Mouse (Mus musculus): ENCODE data around the gene Gm13279.
"Not testable (repeated sequence)": the region's sequence is repeated elsewhere in the genome, so short reads cannot be mapped to it uniquely, and the experiment has no call there.

Gene Gm13279

DNA sequence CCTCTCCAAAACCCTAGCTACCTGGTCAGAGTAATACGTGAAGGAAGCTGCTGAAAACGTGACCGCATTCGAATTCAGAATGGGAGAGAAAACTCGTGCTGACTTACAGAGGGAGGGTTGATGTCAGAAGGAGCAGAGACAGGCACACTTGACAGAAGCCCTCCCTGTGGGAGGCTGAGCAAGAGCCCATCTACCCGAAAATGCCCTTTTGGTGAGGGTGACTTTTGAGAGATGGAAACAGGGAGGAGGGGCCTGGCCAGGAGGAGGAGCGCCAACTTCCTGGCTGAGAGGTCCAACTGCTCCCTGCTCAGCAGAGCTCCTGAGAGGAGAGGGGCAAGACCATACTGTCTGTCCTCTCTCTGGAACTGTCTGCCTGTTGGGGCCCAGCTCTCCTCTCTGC lies 2.2 kb downstream of the Gm13279 start, which contains the start of gene Gm13285:
Gm13285 (plus strand) TSS at position 301 of the 400 bp plus-strand sequence.
- DNase-seq, result not testable (repeated sequence)

DNA sequence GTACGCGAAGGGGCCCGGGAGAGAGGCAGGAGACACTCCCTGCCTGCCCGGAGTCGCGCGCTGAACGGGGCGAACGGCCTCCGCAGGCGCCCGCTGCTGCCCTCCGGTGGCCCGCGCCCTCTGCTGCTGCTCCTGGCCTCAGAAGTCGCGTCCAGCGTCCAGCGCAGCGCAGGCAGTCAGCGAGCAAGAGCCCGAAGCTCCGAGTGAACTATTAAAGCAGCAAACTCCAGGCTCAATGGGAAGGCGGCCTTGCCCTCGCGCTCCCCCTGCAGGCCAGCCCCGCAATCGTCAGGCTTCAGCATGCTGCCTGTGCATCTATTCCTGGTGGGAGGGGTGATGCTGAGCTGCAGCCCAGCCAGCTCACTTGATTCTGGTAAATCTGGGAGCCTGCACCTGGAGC lies 5.8 kb downstream of the Gm13279 start, which contains the start of gene Gm13287:
Gm13287 (plus strand) TSS at position 301 of the 400 bp plus-strand sequence.
- DNase-seq, result not testable (repeated sequence)

DNA sequence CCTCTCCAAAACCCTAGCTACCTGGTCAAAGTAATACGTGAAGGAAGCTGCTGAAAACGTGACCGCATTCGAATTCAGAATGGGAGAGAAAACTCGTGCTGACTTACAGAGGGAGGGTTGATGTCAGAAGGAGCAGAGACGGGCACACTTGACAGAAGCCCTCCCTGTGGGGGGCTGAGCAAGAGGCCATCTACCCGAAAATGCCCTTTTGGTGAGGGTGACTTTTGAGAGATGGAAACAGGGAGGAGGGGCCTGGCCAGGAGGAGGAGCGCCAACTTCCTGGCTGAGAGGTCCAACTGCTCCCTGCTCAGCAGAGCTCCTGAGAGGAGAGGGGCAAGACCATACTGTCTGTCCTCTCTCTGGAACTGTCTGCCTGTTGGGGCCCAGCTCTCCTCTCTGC lies 8.0 kb downstream of the Gm13279 start, which contains the start of gene Gm13288:
Gm13288 (plus strand) TSS at position 301 of the 400 bp plus-strand sequence.
- DNase-seq, result not testable (repeated sequence)

DNA sequence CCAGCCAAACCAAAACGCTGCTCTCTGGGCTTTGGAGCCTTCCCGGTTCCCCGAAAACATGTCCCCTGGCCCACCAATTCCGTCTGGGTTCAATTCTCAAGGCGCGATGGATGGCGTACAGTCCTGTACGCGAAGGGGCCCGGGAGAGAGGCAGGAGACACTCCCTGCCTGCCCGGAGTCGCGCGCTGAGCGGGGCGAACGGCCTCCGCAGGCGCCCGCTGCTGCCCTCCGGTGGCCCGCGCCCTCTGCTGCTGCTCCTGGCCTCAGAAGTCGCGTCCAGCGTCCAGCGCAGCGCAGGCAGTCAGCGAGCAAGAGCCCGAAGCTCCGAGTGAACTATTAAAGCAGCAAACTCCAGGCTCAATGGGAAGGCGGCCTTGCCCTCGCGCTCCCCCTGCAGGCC lies 8.6 kb downstream of the Gm13279 start:
- DNase-seq, result peak; percentile 21 to 36

DNA sequence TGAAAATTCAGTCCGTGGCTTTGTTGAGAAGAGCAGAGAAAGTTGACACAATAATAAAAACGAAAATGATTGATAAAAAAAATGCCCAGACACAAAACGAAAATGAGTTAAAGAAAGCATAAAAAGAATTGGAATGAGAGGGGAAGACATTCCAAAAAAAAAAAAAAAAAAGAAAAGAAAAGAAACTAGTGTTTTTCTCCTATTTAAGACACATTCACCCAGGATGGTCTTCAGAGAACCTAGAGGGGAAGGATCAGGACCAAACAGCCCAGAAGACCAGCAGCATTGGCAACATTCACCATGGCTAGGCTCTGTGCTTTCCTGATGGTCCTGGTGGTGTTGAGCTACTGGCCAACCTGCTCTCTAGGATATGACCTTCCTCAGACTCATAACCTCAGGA lies 18.7 kb downstream of the Gm13279 start, which contains the start of gene Ifna7:
Ifna7 (plus strand) TSS at position 301 of the 400 bp plus-strand sequence.
- no peak for DNase-seq

DNA sequence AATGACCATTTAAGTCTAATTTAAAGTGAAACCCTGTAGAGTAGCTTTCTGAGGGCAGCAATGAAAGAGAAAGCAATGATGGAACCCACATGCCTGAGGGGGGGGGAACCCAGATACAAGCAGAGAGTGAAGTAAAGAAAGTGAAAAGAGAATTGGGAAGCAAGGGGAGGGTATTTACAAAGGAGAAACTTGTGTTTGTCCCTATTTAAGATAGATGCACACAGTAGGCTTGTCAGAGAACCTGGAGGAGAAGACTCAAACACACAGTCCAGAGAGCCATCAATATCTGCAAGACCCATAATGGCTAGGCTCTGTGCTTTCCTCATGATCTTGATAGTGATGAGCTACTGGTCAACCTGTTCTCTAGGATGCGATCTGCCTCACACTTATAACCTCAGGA lies 22.5 kb downstream of the Gm13279 start, which contains the start of gene Ifna11:
Ifna11 (plus strand) TSS at position 301 of the 400 bp plus-strand sequence.
- no peak for DNase-seq

DNA sequence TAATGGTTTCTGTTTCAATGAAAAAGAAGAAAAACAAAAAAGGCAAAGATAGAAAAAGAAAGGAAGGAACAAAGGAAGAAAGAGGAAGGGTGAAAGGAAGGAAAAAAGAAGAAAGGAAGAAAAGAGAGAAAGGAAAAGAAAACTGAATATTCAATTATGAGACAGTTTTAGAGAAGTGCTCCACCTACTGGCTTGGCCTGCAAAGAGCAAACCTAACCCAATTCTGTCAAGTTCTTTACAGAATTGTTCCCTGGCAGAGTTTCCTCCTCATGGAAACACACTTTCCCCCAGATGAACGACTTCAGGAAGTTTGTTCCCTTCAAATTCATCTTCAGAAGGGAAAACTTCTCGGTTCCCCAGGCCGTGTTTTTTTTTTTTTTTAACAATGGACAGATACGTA lies 25.8 kb downstream of the Gm13279 start:
- DNase-seq, result peak; percentile 5 to 17

DNA sequence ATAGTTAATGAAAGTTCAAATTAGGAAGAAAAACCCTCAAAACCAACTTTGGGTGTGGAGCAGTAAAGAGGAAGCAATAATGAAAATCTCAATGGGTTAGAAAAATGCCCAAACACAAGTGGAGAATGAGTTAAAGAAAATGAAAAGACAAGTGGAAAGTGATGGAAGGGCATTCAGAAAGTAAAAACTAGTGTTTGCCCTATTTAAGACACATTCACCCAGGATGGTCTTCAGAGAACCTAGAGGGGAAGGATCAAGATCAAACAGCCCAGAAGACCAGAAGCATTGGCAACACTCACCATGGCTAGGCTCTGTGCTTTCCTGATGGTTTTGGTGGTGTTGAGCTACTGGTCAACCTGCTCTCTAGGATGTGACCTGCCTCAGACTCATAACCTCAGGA lies 29.9 kb downstream of the Gm13279 start, which contains the start of gene Ifna6:
Ifna6 (plus strand) TSS at position 301 of the 400 bp plus-strand sequence.
- not testable (repeated sequence) for DNase-seq

DNA sequence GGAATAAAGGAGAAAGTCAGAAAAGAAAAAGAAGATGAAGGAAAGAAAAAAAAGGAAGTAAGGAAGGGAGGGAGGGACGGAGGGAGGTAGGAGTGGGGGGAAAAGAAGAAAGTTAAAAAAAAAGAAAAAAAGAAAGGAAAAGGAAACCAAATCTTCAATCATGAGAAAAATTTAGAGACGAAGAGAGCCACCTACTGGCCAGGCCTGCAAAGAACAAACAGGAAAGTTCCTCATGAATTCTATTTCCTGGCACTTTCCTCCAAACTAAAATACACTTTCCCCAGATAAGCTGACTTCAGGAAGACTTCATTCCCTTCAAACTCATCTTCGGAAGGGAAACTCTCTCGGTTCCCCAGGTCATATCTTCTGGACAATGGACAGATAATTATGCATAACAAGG lies 33.3 kb downstream of the Gm13279 start:
- DNase-seq, result peak; percentile 20 to 23

DNA sequence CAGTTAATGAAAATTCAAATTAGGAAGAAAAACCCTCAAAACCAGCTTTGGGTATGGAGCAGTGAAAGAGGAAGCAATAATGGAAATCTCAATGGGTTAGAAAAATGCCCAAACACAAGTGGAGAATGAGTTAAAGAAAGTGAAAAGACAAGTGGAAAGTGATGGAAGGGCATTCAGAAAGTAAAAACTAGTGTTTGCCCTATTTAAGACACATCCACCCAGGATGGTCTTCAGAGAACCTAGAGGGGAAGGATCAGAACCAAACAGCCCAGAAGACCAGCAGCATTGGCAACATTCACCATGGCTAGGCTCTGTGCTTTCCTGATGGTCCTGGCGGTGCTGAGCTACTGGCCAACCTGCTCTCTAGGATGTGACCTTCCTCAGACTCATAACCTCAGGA lies 38.0 kb downstream of the Gm13279 start, which contains the start of gene Ifna5:
Ifna5 (plus strand) TSS at position 301 of the 400 bp plus-strand sequence.
- DNase-seq, result not testable (repeated sequence)

DNA sequence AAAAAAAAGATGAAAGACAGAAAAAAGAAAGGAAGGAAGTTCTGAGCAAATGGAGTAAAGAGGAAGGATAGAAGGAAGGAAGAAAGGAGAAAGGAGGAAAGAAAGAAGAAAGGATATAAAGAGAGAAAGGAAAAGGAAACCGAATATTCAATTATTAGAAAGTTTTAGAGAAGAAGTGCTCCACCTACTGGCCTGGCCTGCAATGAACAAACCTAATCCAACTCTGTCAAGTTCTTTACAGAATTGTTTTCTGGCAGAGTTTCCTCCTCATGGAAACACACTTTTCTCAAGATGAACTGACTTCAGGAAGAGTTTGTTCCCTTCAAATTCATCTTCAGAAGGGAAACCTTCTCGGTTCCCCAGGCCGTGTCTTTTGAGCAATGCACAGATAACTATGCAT lies 41.6 kb downstream of the Gm13279 start:
- DNase-seq, result peak in 1 of 2 experiments; percentile 3

DNA sequence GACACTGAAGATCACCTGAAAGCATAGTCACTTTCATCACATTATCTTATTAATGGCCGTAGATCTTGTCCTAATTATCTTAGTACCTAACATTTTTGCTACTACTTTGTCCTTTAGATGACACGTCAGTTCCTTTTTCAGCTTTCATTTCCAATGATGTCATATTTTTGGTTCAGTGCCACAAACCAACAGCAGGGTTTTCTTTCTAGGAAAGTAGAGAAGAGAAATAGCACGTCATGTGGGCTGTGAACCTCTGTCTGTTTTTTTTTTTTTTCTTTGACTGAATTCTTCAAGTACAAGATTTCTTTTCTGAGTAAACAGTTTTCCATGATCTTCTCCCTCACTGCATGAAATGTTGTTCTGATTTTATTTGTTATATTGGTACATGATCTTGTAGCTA lies 42.9 kb downstream of the Gm13279 start:
- DNase-seq, result no peak

DNA sequence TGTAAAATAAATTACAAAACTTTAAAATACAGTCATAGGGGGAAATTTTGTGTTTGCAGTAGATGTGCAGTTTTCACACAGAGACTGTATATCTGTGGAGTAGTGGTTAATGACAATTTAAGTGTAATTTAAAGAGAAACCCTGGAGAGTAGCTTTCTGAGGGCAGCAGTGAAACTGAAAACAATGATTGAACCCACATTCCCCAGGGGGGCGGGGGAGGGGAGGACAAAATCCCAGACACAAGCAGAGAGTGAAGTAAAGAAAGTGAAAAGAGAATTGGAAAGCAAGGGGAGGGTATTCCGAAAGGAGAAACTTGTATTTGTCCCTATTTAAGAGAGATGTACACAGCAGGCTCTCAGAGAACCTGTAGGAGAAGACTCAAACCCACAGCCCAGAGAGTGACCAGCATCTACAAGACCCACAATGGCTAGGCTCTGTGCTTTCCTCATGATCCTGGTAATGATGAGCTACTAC lies 44.3 kb downstream of the Gm13279 start, which contains the start of gene Ifna4:
Ifna4 (plus strand) TSS at position 424 of the 474 bp plus-strand sequence.
- no peak for DNase-seq

DNA sequence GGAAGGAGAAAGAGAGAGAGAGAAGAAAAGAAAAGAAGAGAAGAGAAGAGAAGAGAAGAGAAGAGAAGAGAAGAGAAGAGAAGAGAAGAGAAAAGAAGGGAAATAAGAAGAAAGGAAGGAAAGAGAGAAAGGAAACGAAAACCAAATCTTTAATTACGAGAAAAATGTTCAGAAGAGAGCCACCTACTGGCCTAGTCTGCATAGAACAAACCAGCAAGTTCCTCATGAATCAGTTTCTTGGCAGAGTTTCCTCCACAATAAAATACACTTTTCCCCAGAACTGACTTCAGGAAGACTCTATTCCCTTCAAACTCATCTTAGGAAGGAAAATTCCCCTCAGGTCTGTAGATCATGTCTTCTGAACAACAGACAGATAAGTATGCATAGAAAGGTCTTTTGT lies 48.1 kb downstream of the Gm13279 start:
- no peak for DNase-seq
